Mouse (Mus musculus): ENCODE data around the gene Gm17660. TPM values are rescaled to one million over a fixed set of nuclear protein-coding genes. Genes with fewer than 3 reads are reported as not detected.
"Not testable (repeated sequence)": the region's sequence is repeated elsewhere in the genome, so short reads cannot be mapped to it uniquely, and the experiment has no call there.

Gm17660 gene
- polyA plus RNA-seq, 1 experiment from 2014 or later: not detected

- Histone ChIP-seq H3K4me2 (ENCODE audit: low read depth, low read length) (no peak overlapping the region), H3K4me1 (ENCODE audit: insufficient read depth) (peaks cover 21% of the 10 kb centered on the region), H3K36me3 (replicated peaks; ENCODE audit: insufficient read depth, low read length) (no peaks in the 10 kb centered on the region), H3K27me3 (ENCODE audit: insufficient read depth, low read length) (no peaks in the 10 kb centered on the region), H3K27ac (ENCODE audit: low read depth) (peak overlapping the region; percentile 79), H3K9ac (replicated peaks) (no peak overlapping the region), H3K9me3 (ENCODE audit: low read length) (no peaks in the 10 kb centered on the region), H3K4me3 (ENCODE audit: low read depth, low read length) (no peak overlapping the region)
- TF ChIP-seq EP300 (IDR thresholded peaks at IDR 0.05; ENCODE audit: low read depth): 0 out of 2 replicates have a peak, but pooled peaks have one; percentile 12
- TF ChIP-seq CTCF (IDR thresholded peaks at IDR 0.05; ENCODE audit: low read depth): no peak
- ATAC-seq (peak; percentile 63), DNase-seq (no peak)
- WGBS (ENCODE audit: insufficient replicate concordance): 68% methylated on average over 1 of the region's 1 CpGs
Measured at GRCm38 (mm10) chr5:104036686-104037085, 40.7 kb downstream of the Gm17660 start.

- peaks cover 21% of the 10 kb centered on the region for H3K4me1 ChIP-seq (ENCODE audit: insufficient read depth)
- WGBS (ENCODE audit: insufficient replicate concordance): 36% methylated on average over 1 of the region's 1 CpGs
- peak; percentile 78 for ATAC-seq
- H3K4me2 ChIP-seq (ENCODE audit: low read depth, low read length): no peak overlapping the region
- TF ChIP-seq CTCF (IDR thresholded peaks at IDR 0.05; ENCODE audit: low read depth): no peak
- TF ChIP-seq EP300 (IDR thresholded peaks at IDR 0.05; ENCODE audit: low read depth): peak; percentile 58; the same call in 1 of the 2 replicates
- no peaks in the 10 kb centered on the region for H3K27me3 ChIP-seq (ENCODE audit: insufficient read depth, low read length)
- no peak for DNase-seq
- H3K36me3 ChIP-seq (replicated peaks; ENCODE audit: insufficient read depth, low read length): no peaks in the 10 kb centered on the region
- no peaks in the 10 kb centered on the region for H3K9me3 ChIP-seq (ENCODE audit: low read length)
- no peak overlapping the region for H3K9ac ChIP-seq (replicated peaks)
- peak overlapping the region; percentile 79 for H3K27ac ChIP-seq (ENCODE audit: low read depth)
- no peak overlapping the region for H3K4me3 ChIP-seq (ENCODE audit: low read depth, low read length)
Measured at GRCm38 (mm10) chr5:104035824-104036223, 41.6 kb downstream of the Gm17660 start.

- no peaks in the 10 kb centered on the region for H3K36me3 ChIP-seq (replicated peaks; ENCODE audit: insufficient read depth, low read length)
- H3K4me2 ChIP-seq (ENCODE audit: low read depth, low read length): no peak overlapping the region
- H3K9me3 ChIP-seq (ENCODE audit: low read length): no peaks in the 10 kb centered on the region
- H3K9ac ChIP-seq (replicated peaks): no peak overlapping the region
- H3K4me1 ChIP-seq (ENCODE audit: insufficient read depth): peaks cover 21% of the 10 kb centered on the region
- DNase-seq: no peak
- H3K4me3 ChIP-seq (ENCODE audit: low read depth, low read length): no peak overlapping the region
- no peak for ATAC-seq
- H3K27me3 ChIP-seq (ENCODE audit: insufficient read depth, low read length): no peaks in the 10 kb centered on the region
- peak overlapping the region; percentile 79 for H3K27ac ChIP-seq (ENCODE audit: low read depth)
- TF ChIP-seq EP300 (IDR thresholded peaks at IDR 0.05; ENCODE audit: low read depth) (no peak), CTCF (IDR thresholded peaks at IDR 0.05; ENCODE audit: low read depth) (no peak)
Measured at GRCm38 (mm10) chr5:104035066-104035465, 42.3 kb downstream of the Gm17660 start.

- WGBS (ENCODE audit: insufficient replicate concordance): 81% methylated on average over 2 of the region's 2 CpGs
- Histone ChIP-seq H3K9ac (replicated peaks) (no peak overlapping the region), H3K4me2 (ENCODE audit: low read depth, low read length) (no peak overlapping the region), H3K9me3 (ENCODE audit: low read length) (no peaks in the 10 kb centered on the region), H3K36me3 (replicated peaks; ENCODE audit: insufficient read depth, low read length) (no peaks in the 10 kb centered on the region), H3K4me3 (ENCODE audit: low read depth, low read length) (no peak overlapping the region), H3K27ac (ENCODE audit: low read depth) (peak overlapping the region; percentile 64; the same call in 1 of the 2 replicates), H3K27me3 (ENCODE audit: insufficient read depth, low read length) (no peaks in the 10 kb centered on the region), H3K4me1 (ENCODE audit: insufficient read depth) (peaks cover 21% of the 10 kb centered on the region)
- ATAC-seq: peak; percentile 63
- TF ChIP-seq CTCF (IDR thresholded peaks at IDR 0.05; ENCODE audit: low read depth): no peak
- TF ChIP-seq EP300 (IDR thresholded peaks at IDR 0.05; ENCODE audit: low read depth): no peak
- DNase-seq: no peak
Measured at GRCm38 (mm10) chr5:104032434-104033097, 44.8 kb downstream of the Gm17660 start.

DNA sequence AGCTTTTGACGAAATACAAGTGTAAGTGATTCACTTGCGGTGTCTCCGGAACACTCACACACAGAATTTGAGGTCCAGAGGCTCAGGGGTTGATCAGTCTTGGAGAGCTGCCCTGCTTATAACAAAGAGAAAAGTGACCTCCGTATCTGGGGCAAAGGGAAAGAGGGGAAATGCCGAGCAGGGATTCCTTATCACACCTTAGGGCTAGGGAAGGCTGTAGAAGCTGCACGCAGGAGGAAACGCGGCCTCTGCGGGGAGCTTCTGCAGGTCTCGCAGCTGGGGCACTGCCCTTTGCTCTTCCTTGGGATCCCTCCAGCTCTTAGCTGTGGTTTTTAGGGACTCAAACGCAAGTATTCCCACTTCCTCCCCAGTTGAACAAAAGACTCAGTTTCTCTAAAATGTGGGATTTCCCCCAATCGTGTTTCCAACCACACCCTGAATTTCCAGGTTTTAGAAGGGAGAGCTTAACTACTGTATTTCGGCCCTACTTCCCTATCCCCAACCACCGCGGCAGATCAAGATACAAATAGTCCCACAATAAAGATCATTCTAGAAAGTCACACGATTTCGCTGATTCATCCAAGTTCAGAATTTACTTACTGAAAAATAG, 52.1 kb downstream of the Gm17660 start:
- H3K4me2 ChIP-seq (ENCODE audit: low read depth, low read length): peak overlapping the region; percentile 59
- TF ChIP-seq CTCF (IDR thresholded peaks at IDR 0.05; ENCODE audit: low read depth) (no peak), EP300 (IDR thresholded peaks at IDR 0.05; ENCODE audit: low read depth) (no peak)
- H3K27me3 ChIP-seq (ENCODE audit: insufficient read depth, low read length): no peaks in the 10 kb centered on the region
- H3K4me1 ChIP-seq (ENCODE audit: insufficient read depth): peaks cover 28% of the 10 kb centered on the region
- no peak overlapping the region for H3K27ac ChIP-seq (ENCODE audit: low read depth)
- ATAC-seq: no peak
- H3K4me3 ChIP-seq (ENCODE audit: low read depth, low read length): 0 out of 2 replicates have a peak overlapping the region, but pooled peaks have one; percentile 25
- WGBS (ENCODE audit: insufficient replicate concordance): 36% methylated on average over 17 of the region's 17 CpGs
- DNase-seq: no peak
- no peaks in the 10 kb centered on the region for H3K36me3 ChIP-seq (replicated peaks; ENCODE audit: insufficient read depth, low read length)
- H3K9me3 ChIP-seq (ENCODE audit: low read length): no peaks in the 10 kb centered on the region
- no peak overlapping the region for H3K9ac ChIP-seq (replicated peaks)

GRCm38 (mm10) chr5:104024762-104025161, 52.6 kb downstream of the Gm17660 start:
- Histone ChIP-seq H3K4me2 (ENCODE audit: low read depth, low read length) (peak overlapping the region; percentile 59; the same call in 1 of the 2 replicates), H3K9me3 (ENCODE audit: low read length) (no peaks in the 10 kb centered on the region), H3K9ac (replicated peaks) (no peak overlapping the region), H3K27ac (ENCODE audit: low read depth) (no peak overlapping the region), H3K4me1 (ENCODE audit: insufficient read depth) (peaks cover 31% of the 10 kb centered on the region), H3K4me3 (ENCODE audit: low read depth, low read length) (no peak overlapping the region), H3K27me3 (ENCODE audit: insufficient read depth, low read length) (no peaks in the 10 kb centered on the region), H3K36me3 (replicated peaks; ENCODE audit: insufficient read depth, low read length) (no peaks in the 10 kb centered on the region)
- no peak for ATAC-seq
- DNase-seq: no peak
- no peak for TF ChIP-seq EP300 (IDR thresholded peaks at IDR 0.05; ENCODE audit: low read depth)
- no peak for TF ChIP-seq CTCF (IDR thresholded peaks at IDR 0.05; ENCODE audit: low read depth)
- WGBS (ENCODE audit: insufficient replicate concordance): 80% methylated on average over 11 of the region's 11 CpGs

DNA sequence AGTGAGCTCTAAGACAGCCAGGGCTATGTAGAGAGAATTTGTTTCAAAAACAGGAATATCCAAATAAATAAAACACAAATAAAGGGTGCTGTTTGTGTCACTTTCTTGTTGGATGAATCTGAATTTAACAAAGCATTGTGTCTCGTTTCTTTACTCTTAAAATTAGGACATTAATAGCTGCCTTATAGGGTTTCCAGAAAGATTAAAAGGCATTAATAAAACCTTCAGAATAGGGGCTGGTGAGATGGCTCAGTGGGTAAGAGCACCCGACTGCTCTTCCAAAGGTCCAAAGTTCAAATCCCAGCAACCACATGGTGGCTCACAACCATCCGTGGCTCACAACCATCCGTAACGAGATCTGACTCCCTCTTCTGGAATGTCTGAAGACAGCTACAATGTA, 53.2 kb downstream of the Gm17660 start:
- H3K27me3 ChIP-seq (ENCODE audit: insufficient read depth, low read length); H3K4me2 ChIP-seq (ENCODE audit: low read depth, low read length); H3K36me3 ChIP-seq (replicated peaks; ENCODE audit: insufficient read depth, low read length); H3K9ac ChIP-seq (replicated peaks); ATAC-seq; H3K9me3 ChIP-seq (ENCODE audit: low read length); DNase-seq; H3K4me3 ChIP-seq (ENCODE audit: low read depth, low read length): not testable (repeated sequence)
- peaks cover 37% of the 10 kb centered on the region for H3K4me1 ChIP-seq (ENCODE audit: insufficient read depth)
- peak overlapping the region; percentile 89; the same call in 1 of the 2 replicates for H3K27ac ChIP-seq (ENCODE audit: low read depth)
- 73% methylated on average over 5 of the region's 5 CpGs for WGBS (ENCODE audit: insufficient replicate concordance)
